Mouse (Mus musculus) spleen, adult 2 months (tissue): ENCODE data around the gene Chmp3.

Experiments
- CTCF ChIP-seq: fragments of 200-500 bp; IDR thresholded peaks from 2 replicates; pipeline ENCODE4 v1.5.1; 2011; ENCODE audit warnings: mild to moderate bottlenecking, inconsistent platforms; ENCODE audit not compliant: insufficient read depth, insufficient read length, insufficient replicate concordance; ENCODE audit errors: extremely low read depth
- POLR2A ChIP-seq: fragments of 200-500 bp; IDR thresholded peaks from 2 replicates; pipeline ENCODE4 v1.6.1; 2011; ENCODE audit warnings: low read depth, low read length, inconsistent platforms

DNA sequence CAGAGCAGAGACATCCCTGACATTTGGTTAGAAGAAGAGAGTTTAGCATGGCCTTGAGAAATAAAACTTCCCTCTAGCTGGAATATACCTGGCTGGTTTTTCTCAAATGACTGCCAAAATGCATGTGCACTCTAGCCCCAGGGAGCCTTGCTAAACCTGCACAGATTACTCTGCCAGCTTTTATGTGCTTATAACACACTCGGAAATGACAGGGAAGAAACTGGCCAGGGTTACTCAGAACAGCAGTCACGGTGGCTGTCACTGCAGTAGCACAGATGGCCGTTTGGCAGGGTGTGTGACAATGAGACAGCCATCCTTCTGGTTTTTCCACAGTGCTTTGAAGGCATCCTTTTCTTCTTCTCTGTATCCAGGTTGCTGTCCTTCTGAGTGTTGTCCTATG is 18.0 kb upstream of the Chmp3 start:
- TF ChIP-seq CTCF (no peak), POLR2A (no peak)
